Mouse (Mus musculus) gastrocnemius, postnatal 14 days (tissue): ENCODE measurements around the gene Gm45261. TPM values are rescaled to one million over a fixed set of nuclear protein-coding genes. Genes with fewer than 3 reads are reported as not detected.

Experiments
- DNase-seq: peaks from one replicate; pipeline ENCODE4 v3.0.0; 2021; ENCODE audit warnings: mixed read lengths
- intact Hi-C: fragments of 180-260 bp; cut with DNase I; formaldehyde crosslinking; loops from one replicate; pipeline ENCODE4 v1.15.1; 2025; ENCODE audit warnings: low total_unique reads
- long read RNA-seq, 2 experiments: library from polyadenylated mRNA; stranded (forward); transcript quantifications; one replicate each; pipeline ENCODE4 v2.0.0; 2021
- total RNA-seq, 2 experiments: library from RNA; stranded (reverse); gene quantifications; 2 replicates each; pipeline ENCODE4 v1.2.3; 2021

The Gm45261 gene
- not detected for total RNA-seq
- long read RNA-seq, experiment 1, result 0 reads
- long read RNA-seq, experiment 2, result 0 reads

DNA sequence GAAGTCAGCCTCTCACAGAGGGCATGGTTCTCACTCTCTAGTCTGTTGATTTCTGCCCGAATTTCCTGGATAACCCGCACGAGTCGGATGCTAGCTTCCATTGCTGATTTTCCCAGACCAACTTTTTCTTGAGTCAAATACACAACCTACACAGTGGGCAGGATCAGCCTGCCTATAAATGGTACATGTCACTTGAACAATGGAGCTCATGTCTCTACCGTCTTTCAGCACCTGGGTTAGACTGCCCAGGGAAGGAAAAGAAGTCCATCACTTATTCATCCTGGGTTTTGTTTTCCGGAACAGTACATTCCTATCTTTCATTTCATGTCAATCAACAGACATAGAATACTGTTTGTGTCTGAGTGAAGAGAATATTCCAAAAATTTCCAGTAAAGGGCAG lies at the start of gene Gm45261:
Gene Gm45261 (minus strand): TSS at position 101 of the 400 bp plus-strand sequence.
- intact Hi-C loops, result no loop called here
- DNase-seq, result no peak

DNA sequence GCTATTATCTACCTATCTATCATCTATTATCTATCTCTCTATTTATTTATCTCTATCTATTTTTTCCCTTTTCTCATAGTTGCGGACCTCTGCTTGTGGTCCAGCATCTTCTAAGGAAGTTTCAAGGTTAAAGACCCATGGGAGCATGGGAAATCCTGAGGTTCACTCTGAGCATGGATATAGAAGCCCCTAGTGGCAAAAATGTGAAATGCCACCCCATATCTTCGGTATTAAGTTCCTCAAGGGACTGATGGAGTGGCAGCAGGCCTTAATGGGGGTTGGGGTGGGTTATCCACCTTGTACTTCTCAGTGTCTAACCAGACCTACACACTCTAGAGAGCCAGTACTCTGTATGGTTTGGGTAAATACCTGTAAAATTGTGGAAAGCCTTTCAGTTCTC lies 43.5 kb upstream of the Gm45261 start:
- intact Hi-C loops, result no loop called here
- DNase-seq, result no peak

DNA sequence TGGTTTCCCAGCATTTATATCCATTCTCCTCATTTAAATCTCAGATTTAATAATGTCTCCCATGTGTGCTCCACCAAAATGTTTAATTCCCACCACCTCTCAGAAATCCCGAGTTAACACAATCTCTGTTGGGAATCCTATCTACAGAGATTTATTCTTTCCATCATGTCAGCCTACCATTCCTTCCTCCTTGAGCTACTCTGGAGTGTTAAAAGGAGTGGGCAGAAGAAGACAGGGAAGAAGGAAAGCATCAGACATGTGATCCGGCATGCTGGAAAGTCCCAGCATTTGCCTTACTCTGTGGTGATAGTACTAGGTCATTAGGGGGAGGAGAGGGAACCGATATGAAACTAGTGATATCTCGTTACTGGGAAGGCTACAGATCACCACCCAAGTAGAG lies 42.8 kb upstream of the Gm45261 start:
- no peak for DNase-seq
- intact Hi-C loops, result no loop called here

DNA sequence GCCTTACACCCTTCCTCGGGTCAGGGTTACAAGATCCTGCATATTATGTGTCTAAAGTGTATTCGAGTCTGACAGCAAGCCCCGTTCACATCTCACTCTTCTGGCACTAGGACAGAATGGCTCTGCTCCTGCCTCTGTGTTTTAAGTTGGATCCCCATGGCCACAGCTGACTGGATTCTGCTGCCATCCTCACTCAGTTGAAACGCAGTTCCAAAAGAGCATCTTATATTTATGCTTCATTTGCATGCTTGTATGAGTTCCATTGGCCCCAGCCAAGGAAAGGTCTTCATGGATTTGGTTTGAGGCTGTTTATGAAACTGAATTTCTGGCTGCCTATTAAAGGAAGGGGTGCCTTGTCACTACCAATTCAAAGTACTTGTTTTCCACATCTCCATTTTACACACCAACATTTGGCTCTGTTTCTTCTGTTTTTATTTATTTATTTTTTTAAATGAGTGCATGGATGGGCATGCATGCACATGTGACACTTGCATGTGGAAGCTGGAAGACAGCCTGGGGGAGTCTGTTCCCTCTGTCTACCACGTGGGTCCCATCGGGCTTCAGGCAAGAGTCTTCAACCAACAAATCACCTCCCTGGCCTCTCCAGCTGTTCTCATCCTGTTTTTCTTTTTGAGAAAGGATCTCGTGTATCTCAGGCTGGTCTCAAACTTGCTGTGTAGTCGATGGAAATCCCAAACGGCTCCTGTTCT lies 41.4 kb upstream of the Gm45261 start:
- intact Hi-C loops, result no loop called here
- DNase-seq, result no peak

DNA sequence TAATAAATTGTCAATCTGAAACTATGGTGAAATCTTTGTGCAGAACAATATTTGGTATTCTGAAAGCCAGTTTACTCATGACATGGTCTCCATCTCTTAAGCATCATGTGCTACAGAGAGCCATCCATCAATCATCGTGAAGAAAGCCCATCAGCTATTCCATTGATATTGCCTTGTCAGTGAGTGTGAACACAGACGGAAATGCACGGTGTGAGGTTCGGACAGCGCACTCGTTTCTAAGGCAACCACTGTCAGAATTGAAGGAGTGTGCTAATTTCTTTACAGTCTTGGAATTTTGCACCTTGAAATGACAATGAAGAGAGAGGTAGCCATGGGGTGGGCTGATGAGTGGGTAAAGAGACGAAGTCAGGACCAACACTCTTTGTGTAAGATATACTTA lies 38.0 kb upstream of the Gm45261 start:
- intact Hi-C loops, result no loop called here

DNA sequence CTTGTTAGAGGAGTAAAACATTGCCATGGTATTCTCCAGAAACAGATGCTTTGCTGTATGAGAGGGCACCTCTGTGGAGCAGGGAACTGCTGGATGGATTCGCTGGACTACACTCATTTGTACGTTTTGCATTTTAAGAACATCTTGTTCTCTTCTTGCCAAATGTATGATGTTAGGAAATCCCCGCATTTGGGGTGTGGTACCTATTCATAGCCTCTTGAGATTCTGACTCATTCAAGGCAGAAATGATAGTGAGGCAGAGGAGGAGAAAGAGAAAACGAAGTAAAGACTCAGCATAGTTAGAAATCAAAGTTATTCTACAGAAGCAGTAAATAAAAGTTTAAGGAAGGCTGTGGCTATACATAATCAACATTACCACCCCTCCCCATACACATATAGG lies 35.1 kb upstream of the Gm45261 start:
- intact Hi-C loops, result no loop called here
- DNase-seq, result no peak

More for the DNA sequence above, 38.0 kb upstream of the Gm45261 start:
- DNase-seq, result no peak

DNA sequence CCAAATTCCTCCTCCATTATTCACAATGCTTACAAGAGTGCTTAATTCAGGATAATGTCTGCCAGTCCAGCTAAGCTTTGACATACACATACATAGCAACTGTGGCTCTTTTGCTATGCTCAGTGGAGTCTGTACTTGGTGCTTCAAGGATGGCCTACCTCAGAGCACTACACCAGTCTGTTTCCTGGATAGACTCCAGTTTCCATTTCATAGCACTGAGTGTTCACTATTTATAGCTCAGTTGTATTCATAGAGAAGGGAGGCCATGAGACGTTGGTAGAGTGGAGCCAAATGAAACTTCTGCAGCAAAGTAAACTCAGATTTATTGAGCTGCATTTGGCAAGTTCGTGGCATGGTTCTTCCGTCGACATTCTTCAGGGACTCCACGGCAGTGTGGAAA lies 22.2 kb upstream of the Gm45261 start:
- intact Hi-C loops, result no loop called here
- DNase-seq, result no peak

DNA sequence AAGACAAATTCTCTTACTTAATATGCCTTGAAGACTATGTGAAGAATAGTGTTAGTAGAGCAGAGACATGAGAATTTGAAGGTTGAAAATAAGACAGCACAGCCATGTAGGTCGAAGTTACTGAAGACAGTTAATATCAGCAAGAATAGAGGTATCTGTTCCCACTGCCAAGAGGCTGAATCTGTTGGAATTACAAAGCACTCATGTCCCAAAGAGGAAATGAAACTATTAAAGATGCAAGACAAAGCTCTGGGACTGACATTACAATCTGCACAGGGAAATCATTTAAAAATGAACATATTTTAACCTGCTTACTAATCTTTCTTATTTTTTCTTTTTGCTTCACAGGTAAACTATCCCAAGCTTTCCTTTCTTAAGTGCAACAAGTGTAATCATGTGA lies 13.7 kb upstream of the Gm45261 start:
- intact Hi-C loops, result no loop called here
- no peak for DNase-seq

DNA sequence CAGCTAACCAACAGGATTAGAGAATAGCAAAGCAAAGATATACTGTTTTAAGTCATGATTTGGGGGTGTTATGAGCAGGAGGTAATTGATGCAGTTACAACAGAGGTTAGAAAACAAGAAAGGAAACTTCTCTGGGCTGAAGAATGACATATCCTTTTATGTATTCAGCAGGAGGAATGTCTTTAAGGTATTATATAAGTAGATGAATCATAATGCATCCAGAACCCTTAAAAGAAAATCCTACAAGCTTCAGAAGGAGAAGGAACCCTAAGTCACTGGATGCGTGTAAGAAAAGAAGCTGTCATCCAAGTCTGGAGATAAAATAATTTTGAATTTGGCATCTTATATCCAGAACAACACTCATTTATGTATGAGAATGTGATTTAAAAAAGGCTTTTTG lies 11.1 kb upstream of the Gm45261 start:
- DNase-seq, result no peak

DNA sequence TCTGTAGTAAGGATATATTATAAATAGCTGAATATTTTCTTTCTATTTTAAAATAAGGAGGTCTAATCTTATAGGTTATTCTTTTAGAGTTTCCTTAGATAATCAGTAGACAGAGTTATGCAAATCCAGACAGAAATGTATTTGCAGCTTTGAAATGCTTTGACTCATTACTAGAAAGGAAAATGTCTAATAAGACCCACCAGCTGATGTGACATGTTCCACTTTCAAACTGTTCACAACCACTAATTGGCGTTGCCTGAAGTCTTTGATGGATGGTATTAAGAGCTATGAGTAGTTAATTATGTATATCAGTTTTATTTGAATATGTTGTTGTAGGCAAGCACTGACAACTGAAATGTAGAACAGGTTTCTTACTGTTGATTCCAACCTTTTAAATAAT lies 1.3 kb downstream of the Gm45261 start:
- intact Hi-C loops, result no loop called here
- DNase-seq, result no peak

More for the DNA sequence above, 11.1 kb upstream of the Gm45261 start:
- intact Hi-C loops, result no loop called here

DNA sequence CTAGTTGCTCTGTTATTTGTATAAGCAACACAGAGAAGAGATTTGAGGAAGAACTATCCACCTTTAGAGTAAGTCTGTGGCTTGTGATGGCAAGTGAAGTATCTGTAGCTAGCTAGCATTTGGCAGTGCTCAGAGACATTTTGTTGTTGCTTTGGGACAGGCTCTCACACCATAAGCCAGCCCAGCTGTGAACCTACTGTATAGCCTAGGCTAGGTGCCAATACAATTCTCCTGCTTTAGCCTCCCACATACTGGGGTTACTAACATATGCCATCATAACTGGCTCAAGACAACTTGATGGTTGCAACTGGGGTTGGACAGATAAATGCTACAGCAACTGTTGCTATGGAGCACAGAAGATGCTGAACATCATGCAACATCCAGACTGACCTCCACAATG lies 1.8 kb downstream of the Gm45261 start:
- no peak for DNase-seq
- intact Hi-C loops, result no loop called here

DNA sequence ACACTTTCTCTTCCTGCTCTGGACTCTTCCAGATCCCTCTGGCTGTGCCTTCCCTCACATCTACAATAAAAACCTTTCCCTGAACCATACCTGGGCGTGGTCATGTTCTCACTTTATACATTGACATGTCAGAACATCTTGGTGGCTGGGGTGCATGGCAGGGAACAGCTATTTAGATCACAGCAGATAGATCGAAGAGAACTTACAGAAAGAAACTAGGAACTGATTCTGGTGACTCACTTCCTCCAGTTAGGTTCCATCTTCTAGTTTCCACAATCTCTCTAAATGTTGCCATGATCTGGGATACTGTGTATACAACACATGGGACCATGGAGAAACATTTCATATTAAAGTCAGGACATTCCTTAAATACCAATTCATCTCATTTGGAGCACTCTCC lies 7.3 kb downstream of the Gm45261 start:
- no peak for DNase-seq
- intact Hi-C loops, result no loop called here

DNA sequence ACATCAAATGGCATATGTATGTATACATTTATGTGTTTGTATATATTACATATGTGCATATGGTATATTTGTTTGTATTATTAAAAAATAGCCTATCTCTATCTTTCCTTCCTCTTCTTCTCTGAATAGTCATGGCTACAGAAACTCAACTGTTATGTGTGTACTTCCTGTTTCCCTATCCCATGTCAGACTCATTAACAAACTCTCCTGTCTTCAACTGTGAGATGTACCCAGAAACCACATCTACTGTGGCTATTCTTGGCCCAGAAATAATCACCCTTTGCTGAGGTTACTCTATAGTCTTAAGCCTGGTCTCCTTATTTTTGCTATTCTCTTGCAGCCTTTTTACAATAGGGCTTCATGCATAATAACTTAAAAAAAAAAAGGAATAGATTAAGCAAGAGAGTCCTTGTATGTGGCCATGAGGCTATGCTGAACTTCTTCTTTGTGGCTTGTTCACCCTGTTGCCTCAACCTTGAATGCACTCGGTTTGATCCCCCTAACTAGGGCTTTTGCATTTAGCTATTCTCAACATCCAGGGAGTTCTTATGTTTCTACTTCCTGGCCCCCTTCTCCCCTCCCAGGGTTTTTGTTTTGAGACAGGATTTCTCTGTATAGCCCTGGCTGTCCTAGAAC lies 9.2 kb downstream of the Gm45261 start:
- intact Hi-C loops, result no loop called here
- DNase-seq, result no peak

DNA sequence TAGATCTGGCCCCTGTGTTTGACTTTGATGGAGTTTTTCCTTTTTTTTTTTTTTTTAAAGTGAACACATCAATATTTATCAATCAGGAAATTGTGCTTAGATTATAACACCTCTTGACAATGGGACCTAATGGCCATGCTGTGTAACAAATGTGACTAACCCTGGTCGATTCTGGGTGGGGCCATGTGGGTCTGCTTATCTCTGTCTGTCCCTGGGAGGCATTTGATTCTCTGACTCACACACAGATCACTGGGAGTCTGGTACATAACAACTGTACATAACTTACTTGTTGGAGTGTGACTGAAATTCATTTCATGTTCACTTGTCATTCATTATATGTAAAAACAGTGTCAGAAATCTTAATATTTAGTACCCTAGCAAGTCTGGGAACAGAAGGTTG lies 13.7 kb downstream of the Gm45261 start:
- DNase-seq, result no peak
- intact Hi-C loops, result no loop called here

DNA sequence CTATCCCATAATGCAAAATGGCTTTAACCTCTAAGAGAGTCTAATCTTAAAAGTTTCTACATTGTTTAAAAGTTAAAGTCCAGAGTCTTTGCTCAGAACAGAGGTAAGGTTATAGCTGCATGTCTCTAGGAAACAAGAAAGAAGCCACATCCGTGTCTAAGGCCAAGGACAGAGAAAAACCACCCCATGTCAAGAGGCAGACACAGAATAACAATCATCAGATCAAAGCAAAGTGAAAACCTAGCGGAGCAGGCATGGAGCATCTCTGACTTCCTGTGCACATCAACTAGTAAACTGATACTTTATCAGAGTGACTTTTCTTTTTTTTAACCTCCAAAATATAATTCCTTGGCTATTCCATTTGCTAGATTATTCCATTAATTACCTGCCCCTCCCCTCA lies 20.3 kb downstream of the Gm45261 start:
- intact Hi-C loops, result no loop called here
- no peak for DNase-seq

DNA sequence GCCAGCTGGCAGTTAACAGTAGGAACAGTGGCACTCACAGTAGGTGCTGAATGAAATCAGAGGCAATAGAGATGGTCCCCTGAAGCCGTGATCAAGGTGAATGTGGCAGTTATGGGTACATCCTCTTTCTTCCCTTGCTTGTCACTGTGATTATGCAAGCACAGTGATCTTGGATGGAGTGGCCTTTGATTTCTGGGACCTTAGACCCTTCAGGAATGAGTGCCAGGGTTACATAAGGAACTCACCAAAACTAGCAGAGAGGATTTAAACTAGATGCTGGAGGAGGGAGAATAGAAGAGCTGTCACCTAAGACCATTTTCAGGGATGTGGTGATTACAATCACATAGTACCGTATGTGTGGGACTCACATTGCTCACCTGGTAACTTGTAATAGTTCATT lies 22.7 kb downstream of the Gm45261 start:
- no peak for DNase-seq
- intact Hi-C loops, result no loop called here

DNA sequence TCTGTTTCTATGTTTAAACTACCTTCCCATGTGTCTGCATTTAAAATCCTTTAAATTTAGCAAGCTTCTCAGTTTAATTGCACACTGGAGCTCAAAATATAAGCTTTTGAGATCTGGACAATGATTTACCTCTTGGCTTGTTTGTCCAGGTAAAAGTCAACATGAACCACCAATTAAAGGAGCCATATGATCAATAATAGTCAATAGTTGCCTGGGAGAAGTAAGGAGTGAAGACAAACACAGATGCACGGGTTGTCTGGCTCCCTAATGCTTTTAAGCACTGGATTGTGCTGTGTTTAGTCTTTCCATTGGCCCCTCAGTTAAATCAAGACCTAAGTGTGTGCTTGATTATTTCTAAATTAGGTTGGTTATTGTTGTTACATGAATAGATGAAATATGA lies 33.3 kb downstream of the Gm45261 start:
- no peak for DNase-seq
- intact Hi-C loops, result no loop called here

DNA sequence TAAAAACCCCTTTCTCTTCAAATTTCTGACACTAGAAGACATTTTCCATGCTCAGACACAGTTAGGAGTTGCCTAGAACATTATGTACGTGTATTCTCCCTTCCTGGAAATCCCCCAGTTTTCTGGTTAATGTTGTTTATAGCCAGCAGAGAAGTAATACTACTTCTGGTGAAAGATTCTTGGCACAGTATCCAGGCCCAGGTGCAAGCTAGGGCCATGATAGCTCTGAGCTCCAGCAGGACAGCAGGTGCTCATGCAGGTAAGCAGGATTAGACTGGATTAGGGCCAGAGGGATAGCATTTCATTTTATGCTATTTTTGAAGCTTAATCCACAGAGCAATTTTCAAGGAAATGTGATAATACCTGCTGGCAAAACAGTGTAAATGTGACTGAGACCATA lies 33.8 kb downstream of the Gm45261 start:
- intact Hi-C loops, result no loop called here
- no peak for DNase-seq

DNA sequence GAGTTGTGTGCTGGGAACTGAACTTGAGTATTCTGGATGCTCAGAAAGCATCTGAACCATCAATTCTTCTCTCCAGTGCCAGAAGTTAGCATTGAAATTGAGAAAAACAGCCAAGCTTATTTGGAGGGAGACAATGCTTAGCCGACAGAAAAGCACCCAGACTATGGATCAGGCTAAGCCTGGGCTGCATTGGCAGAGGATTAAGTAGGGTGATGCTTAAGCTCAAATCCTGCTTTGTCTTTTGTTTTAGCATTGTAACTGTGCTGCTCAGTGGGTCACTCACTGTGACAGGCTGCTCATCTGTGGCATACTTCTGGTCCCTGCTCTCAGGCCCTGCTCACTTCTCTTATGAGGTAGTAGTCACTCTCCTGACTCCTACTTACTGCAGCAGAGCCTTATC lies 36.6 kb downstream of the Gm45261 start:
- intact Hi-C loops, result no loop called here
- DNase-seq, result no peak

DNA sequence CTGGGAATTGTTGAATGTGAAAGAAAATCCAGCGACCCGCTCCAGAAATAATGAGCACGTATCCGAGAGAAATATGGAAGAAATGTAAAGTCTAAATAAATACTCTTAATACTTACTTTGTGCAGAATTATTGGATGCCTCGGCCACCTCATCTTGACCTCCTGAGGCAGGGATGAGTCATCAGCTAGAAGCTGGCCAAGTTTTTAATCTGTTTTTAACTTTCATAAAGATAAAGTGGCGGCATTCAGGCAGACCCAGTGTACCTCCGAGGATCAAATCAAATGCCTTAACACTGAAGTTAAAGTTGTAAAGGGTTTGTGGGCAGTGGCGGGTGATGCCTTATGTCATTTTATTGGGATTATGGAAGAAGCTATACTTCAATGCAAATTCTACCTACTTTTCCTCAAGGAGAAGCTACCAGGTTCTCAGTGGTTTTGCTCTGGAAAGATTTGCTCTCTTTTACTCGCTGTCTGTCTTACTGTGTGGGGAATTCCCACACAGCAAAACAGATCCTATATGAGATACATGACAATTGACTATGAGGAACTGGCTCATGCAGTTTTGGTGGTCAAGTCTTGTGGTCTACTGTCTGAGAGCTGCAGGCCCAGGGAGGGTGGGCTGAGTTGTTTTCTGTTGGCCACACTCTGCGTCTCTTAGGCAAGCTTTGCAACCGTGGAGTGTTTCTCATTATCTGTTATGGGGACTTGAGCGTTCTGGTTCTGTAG lies 42.8 kb downstream of the Gm45261 start:
- intact Hi-C loops, result no loop called here
- DNase-seq, result no peak

DNA sequence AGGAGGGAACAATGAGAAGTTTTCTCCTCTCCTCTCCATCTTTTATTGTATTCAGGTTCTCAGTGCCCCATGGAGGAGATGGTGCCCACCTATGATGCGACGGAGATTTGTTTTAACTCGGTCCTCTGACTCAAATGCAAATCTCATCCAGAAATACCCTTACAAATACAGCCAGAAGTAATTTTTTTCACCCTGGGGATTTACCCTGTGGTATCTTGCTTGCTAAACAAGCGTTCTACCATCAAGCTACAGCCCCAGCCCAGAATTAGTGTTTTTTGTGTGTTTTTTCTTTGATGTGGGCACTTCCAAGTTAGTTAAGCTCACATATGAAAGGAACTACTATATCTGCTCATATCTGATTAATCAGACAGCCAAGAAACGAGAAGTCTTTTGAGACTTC lies 44.9 kb downstream of the Gm45261 start:
- intact Hi-C loops, result no loop called here
- no peak for DNase-seq
